Mouse (Mus musculus): ENCODE results near the gene Abcg1.

Abcg1 gene

DNA sequence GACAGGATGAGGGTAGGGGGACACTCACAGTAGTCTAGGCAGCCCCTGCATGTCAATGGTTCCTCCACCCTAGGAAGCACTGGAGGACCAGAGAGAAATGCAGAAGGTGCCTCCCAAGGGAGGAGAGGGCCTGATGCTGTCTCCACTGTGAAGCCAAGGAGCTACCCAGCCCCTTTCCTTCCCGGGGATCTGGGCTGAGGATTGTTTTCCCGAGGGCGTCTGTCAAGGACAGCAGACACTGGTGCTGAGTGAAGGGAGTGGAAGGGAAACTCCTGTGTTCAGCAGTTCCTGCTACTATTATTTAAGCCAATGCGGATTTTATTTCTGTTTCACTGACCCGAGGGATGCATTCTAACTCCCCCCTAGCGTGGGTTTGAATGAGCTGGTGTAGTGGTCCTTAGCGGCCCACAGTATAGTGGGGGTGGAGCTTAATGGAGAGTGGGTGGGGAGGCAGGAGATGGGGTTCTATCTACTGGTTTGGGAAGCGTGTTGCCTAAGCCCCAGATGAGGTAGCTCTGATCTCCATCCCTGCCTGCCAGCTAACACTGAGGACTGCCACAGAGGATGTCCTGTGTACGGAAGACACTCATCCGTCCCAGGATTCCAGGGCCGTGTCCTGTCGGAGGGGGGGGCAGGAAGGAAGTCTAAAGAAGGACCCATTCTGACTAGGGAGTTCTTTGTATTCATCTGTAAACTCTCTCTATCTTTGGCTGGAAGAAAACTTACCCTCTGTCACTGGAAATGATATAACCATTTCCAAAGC, 21.8 kb downstream of the Abcg1 start:
- DNase-seq (ENCODE audit: low spot score): no peak

DNA sequence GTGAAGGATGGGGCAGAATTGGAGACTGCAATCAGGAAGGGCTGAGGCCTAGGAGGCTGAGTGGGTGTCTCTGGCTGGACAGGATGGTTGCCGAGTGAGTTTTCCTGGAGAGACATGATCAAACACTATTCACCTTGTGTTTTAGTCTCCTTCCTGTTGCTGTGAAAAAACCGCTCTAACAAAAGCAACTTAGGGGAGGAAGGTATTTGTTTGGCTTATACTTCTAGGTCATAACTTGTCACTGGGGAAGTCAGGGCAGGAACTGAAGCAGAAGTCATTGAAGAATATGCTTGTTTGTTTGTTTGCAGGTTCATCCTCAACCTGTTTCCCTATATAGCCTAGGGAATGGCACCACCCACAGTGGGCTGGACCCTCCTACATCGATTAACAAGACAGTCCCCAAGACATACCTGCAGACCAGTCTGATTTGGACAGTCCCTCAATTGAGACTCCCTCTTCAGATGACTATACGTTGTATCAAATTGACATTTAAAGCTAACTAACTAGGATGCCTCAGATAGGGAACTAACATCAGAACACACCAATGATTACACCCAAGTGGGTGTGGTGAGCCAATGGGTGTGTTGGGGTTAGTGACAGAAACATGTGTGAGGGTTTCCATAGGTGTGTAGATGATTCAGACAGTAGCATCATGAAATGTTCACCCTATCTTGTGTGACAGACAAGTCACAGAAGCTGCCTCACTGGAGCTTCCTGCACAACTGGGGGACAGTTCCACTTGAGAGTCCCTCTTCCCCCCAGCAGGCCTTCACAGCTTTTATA, 25.0 kb downstream of the Abcg1 start:
- no peak for DNase-seq (ENCODE audit: low spot score)

DNA sequence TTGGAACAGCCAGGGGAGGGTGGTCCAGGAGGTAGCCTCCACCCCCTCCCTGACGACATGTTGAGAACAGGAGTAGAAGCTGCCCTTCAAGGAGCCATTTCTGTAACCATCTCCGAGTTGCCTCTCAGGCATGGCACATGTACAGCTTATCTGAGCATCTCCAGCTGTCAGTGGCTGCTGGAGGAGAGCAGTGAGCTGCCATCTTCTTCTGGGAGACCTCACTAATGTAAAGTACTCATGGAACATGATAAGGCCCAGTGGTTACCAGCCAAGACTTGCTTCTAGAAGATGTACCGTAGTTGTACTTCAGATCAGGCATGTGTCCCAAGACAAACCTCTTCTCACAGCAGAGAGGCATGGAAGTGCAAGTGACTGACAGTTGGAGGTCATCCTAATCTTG, 28.0 kb downstream of the Abcg1 start:
- no peak for DNase-seq (ENCODE audit: low spot score)

DNA sequence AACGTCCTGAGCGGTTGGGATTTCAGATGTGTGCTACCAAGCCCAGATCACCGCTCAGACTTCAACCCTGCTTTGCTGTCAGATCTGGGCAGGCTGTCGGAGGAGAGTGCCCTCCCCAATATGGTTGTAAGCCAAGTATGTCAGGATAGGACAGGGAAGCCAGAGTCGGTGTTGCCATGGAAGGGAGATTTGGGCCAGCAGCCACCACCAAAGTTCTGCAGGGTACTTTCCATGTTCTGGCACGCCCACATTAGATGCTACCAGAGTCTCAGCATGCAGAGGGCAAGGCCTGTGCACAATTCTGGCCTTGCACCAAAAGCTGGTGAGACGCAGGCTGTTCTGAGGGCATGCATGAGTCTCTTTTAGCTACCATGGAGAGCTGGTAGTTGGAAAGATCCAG, 28.7 kb downstream of the Abcg1 start:
- no peak for DNase-seq (ENCODE audit: low spot score)

DNA sequence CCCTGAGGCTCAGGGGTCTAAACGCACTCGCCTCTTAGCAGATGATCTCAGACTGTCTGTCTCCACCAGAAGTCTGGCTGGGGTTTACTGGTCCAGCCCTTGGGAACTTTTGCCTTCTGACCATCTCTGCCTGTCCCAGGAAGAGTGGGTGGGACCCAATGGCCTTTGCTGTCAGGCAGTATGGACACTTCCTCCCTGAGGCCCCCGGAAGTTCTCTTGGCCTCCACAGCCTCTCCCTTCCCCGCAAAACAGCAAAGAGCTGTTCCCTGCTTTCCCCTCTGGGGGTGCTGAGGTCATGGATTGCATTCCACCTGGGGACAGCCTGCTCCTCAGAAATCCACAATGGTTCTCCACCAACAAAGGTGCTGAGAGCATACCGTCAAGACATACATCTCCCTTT, 31.2 kb downstream of the Abcg1 start:
- no peak for DNase-seq (ENCODE audit: low spot score)

DNA sequence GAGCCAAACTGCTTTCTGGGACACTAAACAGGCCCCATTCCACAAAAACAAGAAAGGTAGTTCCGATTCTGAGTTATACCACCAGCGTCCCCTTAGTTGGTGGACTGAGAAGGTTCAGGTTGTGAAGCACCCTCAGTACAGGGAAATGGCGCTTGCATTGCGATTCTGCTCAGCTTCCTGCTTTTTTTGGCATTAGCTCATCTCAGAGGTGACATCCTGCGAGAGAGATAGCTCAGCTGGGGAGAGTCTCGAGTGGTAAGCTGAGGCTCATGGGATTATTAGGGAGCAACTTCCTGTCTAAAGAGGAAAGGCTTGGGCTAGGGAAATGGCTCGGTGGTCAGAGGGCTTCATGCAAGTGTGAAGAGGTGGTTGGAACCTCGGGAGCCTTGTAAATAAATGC, 32.4 kb downstream of the Abcg1 start:
- DNase-seq (ENCODE audit: low spot score): no peak

DNA sequence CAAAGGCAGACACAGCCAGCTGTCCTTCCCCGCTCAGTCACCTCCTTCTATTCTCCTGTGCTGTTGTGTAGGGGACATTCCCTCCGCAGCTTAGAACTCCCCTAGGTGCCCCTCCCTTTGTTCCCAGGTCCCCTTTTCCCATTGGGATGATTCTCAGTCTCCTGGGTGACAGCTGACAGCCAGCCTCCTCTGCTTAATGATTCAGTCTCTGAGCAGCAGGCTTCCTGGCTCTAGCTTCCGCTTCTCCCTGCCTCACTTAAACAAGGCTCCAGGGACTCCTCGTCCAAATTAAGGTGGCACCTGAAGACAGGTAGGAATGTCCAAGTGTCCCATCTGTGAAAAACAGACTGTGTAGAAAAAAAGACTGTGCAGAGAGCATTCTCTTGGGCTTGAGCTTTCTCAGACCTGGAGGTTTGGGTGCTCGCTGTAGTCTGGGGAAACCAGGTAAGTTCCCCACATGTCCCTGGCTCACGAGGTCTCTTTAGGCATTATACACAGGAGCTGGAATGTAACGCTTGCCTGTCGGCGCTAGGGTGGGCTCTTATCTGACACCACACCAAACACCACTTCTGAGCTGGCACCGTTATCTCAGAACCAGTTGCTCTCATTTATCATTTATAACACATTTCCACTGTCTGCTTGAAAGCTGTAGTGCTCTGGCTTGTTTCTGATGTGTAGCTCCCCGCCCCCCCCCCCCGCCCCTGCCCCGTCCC, 33.7 kb downstream of the Abcg1 start:
- DNase-seq (ENCODE audit: low spot score): no peak

DNA sequence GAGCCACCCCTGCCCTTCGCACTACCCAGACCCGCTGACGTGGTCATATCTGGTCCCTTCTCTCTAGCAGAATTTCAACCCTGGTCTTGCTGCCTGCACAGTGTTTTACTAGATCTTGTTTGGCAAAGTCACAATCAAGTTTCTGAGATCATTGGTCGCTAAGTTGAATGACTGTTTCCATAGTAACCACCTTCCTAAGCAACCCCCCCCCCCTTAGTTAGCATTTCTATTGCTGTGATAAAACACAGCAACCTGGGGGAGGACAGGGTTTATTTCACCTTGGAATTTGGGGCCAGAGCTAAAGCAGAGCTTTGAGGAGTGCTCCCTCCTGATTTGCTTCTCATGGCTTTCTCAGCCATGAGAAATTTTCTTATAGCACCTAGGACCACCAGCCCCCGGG, 37.3 kb downstream of the Abcg1 start:
- no peak for DNase-seq (ENCODE audit: low spot score)

DNA sequence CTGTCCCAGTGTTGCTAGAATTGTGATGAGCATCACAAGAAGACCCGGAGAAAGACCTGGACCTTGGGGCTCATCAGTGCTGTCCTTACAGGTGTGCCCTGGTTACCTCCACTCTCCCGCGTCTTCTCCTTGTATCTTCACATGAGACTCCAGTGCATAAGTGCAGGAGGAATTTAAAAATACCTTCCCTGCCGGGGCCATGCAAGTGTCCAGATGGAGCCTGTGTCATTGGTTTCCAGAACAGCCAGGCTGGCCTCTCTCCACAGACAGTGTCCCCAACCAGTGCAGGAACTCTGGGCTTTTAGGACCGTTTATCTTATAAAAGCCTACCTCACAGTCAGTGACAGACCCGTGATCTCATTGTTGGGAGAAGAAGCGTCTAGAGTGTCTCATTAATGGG, 38.1 kb downstream of the Abcg1 start:
- no peak for DNase-seq (ENCODE audit: low spot score)

DNA sequence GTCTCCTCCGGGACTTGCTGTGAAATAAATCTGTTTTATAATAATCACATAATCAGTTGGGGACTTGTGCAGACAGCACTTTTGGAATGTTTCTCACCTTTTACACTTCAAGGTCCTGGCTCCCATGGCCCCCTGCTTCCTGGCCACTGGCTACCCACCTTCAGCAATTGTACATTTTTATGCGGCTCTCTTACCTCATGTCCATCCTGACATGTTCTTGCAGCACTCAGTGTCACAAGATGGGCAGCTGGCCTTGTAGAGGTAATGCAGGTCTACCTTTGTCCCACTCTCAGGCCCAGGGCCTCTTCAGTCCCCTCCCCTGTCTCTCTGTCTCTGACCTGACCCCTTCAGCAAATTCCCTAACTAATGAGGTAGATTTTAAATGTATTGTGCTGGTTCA, 39.4 kb downstream of the Abcg1 start:
- DNase-seq (ENCODE audit: low spot score): no peak

DNA sequence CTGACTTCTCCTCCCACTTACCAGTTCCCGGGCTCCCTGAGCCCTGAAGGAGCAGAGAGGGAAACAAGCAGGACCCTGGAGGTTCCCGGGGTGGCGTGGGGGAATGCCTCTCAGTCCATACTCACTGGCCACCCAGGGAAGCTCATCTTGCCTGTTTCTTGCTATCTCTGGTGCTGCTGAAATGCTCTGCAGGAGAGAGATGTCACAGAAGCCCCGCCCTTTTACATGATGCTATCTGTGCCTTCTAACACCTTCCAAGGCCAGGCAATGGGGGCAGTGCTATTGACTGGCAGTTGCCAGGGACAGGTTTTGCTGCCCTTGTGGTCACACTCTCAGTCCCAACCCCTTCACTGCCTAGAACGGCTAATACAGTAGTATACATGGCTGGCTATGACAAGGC, 41.3 kb downstream of the Abcg1 start:
- DNase-seq (ENCODE audit: low spot score): no peak

DNA sequence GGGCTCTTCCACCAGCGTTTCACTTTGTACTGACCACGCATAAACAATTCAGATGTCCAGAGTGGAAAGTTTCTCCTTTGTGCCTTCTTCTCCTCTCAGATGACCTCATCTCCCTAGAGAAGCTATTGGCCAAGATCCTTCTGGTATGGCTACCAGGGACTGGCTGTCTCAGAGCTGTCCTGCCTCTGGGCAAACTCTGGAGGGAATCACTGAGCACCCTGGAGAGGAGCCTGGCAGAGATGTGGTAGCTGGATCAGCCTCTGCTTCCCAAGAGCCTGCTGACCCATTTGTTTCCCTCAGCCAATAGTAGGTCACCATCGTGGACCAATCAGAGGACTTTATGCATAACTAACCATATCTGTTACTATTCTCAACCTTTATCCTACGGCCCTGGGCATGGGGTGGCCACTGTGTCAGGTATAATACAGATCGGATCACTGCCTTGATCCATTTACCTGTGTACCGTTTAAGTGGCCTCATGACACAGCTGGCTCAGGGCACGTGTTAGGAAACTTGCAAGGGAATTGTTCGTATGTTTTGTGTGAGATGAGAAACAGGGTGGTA, 45.6 kb downstream of the Abcg1 start:
- no peak for DNase-seq (ENCODE audit: low spot score)

DNA sequence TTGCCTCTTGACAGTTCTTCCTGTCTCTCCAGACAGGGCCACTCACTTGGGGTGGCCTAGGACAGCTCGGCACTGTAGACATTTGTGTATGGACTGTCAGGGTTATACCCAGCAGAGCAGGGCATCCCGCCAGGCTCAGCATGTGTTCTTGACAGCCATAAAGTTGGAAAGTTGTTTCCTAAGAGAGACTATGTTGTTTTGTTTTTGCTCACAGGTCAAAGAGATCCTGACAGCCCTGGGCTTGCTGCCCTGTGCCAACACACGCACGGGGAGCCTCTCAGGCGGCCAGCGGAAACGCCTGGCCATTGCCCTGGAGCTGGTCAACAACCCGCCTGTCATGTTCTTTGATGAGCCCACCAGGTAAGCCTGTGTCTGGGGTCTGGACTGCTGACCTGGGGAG, 46.3 kb downstream of the Abcg1 start:
- no peak for DNase-seq (ENCODE audit: low spot score)

DNA sequence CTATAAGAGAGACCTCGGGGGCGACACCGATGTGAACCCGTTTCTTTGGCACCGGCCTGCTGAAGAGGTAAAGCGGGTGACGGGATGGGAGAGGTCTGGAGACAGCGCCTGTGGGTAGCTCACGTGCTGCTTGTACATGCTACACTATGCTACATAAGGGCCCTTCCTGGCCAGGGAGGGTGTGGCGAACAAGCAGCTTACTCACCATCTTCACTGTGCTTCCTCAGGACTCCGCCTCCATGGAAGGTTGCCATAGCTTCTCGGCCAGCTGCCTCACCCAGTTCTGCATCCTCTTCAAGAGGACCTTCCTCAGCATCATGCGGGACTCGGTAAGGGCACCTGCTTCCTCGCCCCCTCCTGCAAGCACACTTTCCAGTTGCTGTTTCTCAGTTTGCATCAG, 50.9 kb downstream of the Abcg1 start:
- no peak for DNase-seq (ENCODE audit: low spot score)

DNA sequence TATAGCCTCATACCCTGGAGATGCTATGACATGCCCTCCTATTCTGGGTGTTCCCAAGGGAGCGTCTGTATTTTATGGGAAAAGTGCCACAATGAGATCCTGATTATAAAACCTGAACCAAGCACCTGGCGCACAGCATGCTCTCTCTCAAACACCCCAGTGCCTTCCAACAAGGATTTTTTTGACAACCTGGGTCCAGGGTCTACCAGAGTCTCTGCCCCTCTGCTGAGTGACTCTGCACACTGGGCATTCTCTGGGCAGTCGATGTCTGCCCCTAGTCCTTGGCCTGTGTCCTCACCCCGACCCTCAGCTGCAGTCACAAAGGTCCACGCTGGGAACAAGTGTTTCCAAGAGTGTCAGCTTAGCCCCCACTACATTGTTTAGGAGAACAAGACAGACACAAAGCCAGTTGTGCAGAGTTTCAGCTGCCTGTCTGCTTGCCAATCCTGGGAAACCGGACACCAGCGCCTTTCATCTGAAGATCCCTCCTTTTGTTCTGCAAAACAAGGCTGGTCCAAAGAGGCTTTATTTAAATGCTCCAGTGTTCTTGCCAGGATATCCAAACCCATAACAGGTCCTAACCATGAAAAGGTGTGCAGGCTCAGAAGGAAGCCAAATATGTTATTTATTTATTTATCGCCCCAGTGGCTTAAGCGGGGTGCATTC, 55.8 kb downstream of the Abcg1 start:
- no peak for DNase-seq (ENCODE audit: low spot score)

DNA sequence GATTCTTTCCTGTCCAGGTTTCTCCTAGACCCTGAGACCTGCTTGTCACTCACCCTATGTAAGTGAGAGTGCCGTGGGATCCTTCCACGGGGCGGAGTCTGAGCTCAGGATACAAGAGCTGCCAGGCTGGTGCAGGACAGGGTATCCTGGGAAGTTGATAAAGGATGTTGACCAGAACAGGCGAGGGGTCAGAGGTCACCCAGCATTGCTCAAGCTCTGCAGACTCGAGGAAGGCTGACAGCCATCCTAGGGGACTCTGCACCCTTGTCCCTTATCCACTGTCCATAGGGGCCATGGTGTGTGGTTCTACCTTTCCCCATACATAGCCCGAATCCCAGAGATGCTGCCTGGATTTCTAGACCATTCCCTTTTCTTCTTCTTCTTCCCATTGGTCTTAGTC, 58.6 kb downstream of the Abcg1 start:
- no peak for DNase-seq (ENCODE audit: low spot score)

DNA sequence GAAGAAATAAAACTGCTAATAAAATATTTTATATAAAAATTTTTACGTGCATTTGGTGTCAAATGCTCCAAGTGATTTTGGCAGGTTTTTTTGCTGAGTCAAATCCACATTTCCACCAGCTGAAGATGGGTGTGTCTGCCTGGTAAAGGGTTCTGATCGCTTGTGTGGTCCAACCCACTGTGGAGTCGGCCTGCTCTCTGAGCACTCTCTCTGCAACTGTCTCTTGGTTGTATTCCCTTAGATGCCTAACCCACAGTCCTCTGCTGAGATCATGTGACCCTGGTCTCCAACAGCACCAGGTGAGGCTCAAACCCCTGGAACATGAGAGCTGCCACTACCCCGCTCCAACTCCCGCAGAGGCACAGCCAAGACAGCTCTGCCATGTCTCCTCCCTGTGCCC, 60.5 kb downstream of the Abcg1 start:
- no peak for DNase-seq (ENCODE audit: low spot score)

DNA sequence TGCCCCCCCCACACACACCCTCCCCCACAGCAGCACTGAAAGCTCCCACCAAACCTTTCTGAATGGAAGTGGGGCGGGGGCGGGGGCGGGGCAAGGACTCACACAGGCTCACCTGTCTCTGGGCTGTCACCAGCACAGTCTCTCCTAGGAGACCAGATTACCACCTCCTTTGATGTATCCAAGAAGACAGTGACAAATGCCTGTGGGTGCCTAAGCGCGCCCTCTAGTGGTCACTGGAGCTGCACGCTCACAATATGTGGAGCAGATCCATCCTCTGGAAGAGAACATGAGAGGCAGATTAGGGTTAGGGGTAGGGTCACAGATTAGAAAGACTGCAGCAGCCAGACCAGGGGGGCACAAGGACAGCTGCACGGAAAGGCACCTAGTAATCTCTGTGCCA, 62.0 kb downstream of the Abcg1 start:
- peak; percentile 88 for DNase-seq (ENCODE audit: low spot score)

DNA sequence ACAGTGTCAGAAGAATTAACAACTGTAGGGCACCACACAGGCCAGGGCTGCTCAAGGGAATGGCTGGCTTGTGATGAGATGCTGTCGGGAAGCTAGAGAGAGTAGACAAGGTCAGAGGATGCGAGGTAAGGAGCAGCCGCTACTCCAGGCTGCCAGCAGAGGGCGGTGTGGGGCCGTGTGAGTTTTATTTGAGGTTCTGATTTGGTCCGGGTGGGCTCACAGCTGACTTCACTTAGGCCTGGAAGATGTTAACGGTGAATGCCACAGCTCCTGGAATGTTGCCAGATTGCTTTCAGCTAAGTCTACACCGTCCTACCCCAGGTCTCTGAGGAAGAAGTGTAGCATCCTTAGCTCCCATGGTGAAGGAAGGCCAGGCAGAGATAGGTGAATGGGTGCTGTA, 64.5 kb downstream of the Abcg1 start:
- DNase-seq (ENCODE audit: low spot score): peak; percentile 83

DNA sequence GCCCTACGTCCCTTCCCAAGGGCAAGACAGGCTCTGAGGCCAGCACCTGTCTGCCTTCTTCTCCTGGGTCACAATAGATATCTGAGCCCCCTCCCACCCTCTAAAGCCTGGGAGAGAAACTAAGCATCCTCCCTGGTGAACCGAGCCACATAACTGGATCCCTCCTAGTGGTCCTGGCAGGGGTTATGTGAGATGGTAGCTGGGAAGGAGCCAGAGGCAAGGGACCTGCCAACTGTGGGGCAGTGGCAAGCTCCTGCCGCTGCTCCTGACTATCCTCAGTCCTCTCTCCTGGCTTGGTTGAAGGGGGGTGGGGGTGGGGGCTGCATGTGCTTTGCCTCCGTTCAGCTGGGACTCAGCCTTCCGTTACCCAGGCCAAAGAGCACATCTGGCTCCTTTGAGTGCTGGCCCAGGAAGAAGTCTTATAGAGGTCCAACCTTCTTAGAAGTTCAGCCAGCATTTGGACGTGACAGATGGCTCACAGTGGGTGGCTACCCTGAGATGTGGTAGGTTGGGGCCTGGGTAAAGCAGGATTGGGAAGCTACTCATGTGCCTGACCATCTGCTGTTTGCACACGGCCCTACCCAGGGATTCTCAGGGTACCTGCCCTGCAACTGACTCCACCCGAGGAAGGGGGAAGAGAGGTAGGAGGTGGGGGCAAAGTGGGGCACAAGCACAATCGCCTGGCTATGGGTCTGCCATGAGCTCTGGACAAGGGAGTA, 68.2 kb downstream of the Abcg1 start:
- no peak for DNase-seq (ENCODE audit: low spot score)

DNA sequence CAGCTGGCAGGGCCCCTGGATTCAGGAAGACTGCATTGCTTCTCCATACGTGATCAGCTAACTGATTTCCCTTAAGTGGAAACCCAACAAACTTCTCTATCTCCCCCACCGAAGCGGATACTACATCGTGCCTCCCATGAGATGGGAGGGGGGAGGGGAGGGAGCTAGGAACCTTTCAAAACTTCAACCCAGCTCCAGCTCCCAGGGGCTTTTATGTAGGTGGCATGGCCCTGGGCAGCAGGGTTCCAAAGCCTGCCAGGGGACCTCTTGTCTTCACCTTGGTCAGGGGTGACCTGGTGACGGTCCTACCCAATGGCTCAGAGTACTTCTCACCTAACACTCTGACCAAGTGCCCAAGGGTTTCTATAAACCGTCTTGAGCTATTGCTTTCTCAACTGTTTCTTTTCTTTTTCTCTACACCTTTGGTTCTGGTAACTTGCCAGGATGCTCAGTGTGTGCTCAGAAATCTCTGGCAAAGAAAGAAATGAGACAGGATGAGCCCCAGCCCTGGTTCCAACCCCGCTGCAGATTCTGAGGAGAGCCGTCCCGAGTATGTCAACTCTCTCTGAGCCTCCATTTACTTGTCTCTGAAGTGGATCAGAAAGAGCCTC, 71.3 kb downstream of the Abcg1 start:
- no peak for DNase-seq (ENCODE audit: low spot score)
